Mouse (Mus musculus) bone marrow, adult 2 months (tissue): ENCODE measurements around the gene 1110051M20Rik.

ENCODE experiments used
- CTCF ChIP-seq: fragments of 200-500 bp; IDR thresholded peaks from 2 replicates; pipeline ENCODE4 v1.5.1; 2011; ENCODE audit warnings: low read length, control low read depth; ENCODE audit not compliant: control insufficient read depth, insufficient read depth
- POLR2A ChIP-seq: fragments of 200-500 bp; IDR thresholded peaks from 2 replicates; pipeline ENCODE4 v1.6.1; 2011; ENCODE audit warnings: low read depth, mild to moderate bottlenecking, control low read depth, low read length, borderline replicate concordance; ENCODE audit not compliant: control insufficient read depth

GRCm38 (mm10) chr2:91484698-91485097 is 40.2 kb upstream of the 1110051M20Rik start:
- no peak for TF ChIP-seq POLR2A
- TF ChIP-seq CTCF = no peak
